Mouse (Mus musculus) heart, embryonic 12.5 days (tissue): ENCODE measurements around the gene Mlh1. TPM values are rescaled to one million over a fixed set of nuclear protein-coding genes. Genes with fewer than 3 reads are reported as not detected.

ENCODE experiments used
- ATAC-seq: fragments of 200-750 bp; cut with Nextera tagmentation; 2 replicates; pipeline ENCODE4 v1.8.0; 2017; ENCODE audit warnings: moderate TSS enrichment, moderate library complexity; ENCODE audit not compliant: insufficient number of reproducible peaks, low FRiP score
- H3K27ac ChIP-seq: fragments of 300-500 bp; sonication (generic); 2 replicates; pipeline ENCODE4 v1.5.1; 2016; ENCODE audit warnings: mild to moderate bottlenecking, moderate library complexity; ENCODE audit not compliant: poor library complexity, severe bottlenecking
- H3K27me3 ChIP-seq: fragments of 300-500 bp; sonication (generic); replicated peaks from 2 replicates; pipeline ENCODE4 v1.6.1; 2016; ENCODE audit warnings: mild to moderate bottlenecking, moderate library complexity
- H3K36me3 ChIP-seq: fragments of 300-500 bp; sonication (generic); 2 replicates; pipeline ENCODE4 v1.6.1; 2016; ENCODE audit warnings: mild to moderate bottlenecking, moderate library complexity
- H3K4me1 ChIP-seq: fragments of 300-500 bp; sonication (generic); replicated peaks from 2 replicates; pipeline ENCODE4 v1.6.1; 2016; ENCODE audit warnings: mild to moderate bottlenecking
- H3K4me2 ChIP-seq: fragments of 300-500 bp; sonication (generic); 2 replicates; pipeline ENCODE4 v1.6.1; 2016; ENCODE audit warnings: mild to moderate bottlenecking, moderate library complexity
- H3K4me3 ChIP-seq: fragments of 300-500 bp; sonication (generic); 2 replicates; pipeline ENCODE4 v1.5.1; 2016; ENCODE audit warnings: mild to moderate bottlenecking
- H3K9ac ChIP-seq: fragments of 300-500 bp; sonication (generic); 2 replicates; pipeline ENCODE4 v1.6.1; 2016; ENCODE audit warnings: mild to moderate bottlenecking, moderate library complexity
- H3K9me3 ChIP-seq: fragments of 300-500 bp; sonication (generic); replicated peaks from 2 replicates; pipeline ENCODE4 v1.6.1; 2016; ENCODE audit warnings: mild to moderate bottlenecking, moderate library complexity
- WGBS: fragments of 180-500 bp; shearing (Covaris S2); methylation state at CpG from one replicate; pipeline ENCODE4 v1.1.7; 2016; 5-methylcytosine and 5-hydroxymethylcytosine counted together
- polyA plus RNA-seq: library from polyadenylated mRNA; unstranded; fragments of >200 nt; fragmentation: Nextera tagmentation; extraction: Ambion mirVana; gene quantifications from 2 replicates; pipeline ENCODE4 v1.2.1, GENCODE M21; 2016

The Mlh1 gene
- polyA plus RNA-seq, 1 experiment from 2014 or later = 39.3 TPM

DNA sequence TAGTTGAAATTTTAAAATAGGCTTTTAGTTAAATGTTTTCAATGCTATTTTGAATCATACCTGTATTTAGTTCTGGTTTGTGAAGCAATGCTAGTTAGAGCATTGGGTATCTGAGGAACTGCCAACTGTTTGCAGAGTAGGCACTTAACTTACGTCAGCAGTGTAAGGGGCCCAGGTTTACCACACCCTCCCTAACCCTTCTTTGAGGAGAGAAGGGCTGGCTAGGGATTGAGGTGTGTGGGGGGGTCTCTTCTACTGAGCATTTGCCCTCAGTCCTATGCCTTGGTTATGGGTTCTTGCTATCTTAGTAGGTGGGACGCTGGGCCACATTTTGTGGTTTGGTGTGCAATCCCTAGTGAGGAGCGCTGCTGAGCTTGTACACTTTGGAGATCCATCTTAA, 74.5 kb downstream of the Mlh1 start:
- 88% methylated on average over 3 of the region's 3 CpGs for WGBS
- H3K4me1 ChIP-seq = peaks cover 11% of the 10 kb centered on the region
- no peaks in the 10 kb centered on the region for H3K27me3 ChIP-seq
- peaks cover 34% of the 10 kb centered on the region for H3K36me3 ChIP-seq
- no peak overlapping the region for H3K4me3 ChIP-seq
- H3K27ac ChIP-seq = no peak overlapping the region
- no peak for ATAC-seq
- no peak overlapping the region for H3K4me2 ChIP-seq
- no peaks in the 10 kb centered on the region for H3K9me3 ChIP-seq
- no peak overlapping the region for H3K9ac ChIP-seq

- H3K9me3 ChIP-seq = no peaks in the 10 kb centered on the region
- H3K36me3 ChIP-seq = peaks cover 53% of the 10 kb centered on the region
- H3K27ac ChIP-seq = no peak overlapping the region
- 92% methylated on average over 2 of the region's 2 CpGs for WGBS
- H3K9ac ChIP-seq = no peak overlapping the region
- no peak for ATAC-seq
- no peak overlapping the region for H3K4me3 ChIP-seq
- H3K4me2 ChIP-seq = no peak overlapping the region
- H3K27me3 ChIP-seq = no peaks in the 10 kb centered on the region
- peaks cover 10% of the 10 kb centered on the region for H3K4me1 ChIP-seq
These were observed 78.4 kb downstream of the Mlh1 start for GRCm38 (mm10) chr9:111193211-111193610.

DNA sequence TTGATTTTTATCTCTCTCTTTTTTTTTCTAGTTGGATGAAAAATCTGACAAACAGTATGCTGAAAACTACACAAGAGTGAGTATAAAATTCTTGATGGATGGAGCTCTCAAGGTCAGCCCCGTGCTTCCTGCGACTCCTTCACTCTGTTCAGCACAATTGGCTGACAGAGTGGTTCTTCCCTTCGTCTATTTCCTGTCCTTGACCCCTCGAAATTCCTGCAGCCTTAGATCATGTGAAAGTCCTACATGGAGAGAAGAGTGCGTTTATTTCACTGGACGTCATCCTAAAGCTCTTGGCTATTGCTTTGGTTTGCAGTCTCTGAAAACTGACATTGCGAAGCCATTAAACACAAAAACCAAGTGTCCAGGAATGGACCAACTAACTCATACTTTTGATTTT, 82.9 kb downstream of the Mlh1 start:
- no peak for ATAC-seq
- Histone ChIP-seq H3K27me3 (no peaks in the 10 kb centered on the region), H3K4me2 (no peak overlapping the region), H3K9ac (no peak overlapping the region), H3K9me3 (no peaks in the 10 kb centered on the region), H3K27ac (no peak overlapping the region), H3K36me3 (peaks cover 53% of the 10 kb centered on the region), H3K4me3 (no peak overlapping the region), H3K4me1 (peaks cover under 1% of the 10 kb centered on the region; the same call in 1 of the 2 replicates)
- WGBS = 71% methylated on average over 7 of the region's 7 CpGs

GRCm38 (mm10) chr9:111186861-111187260, 84.7 kb downstream of the Mlh1 start:
- no peak overlapping the region for H3K27ac ChIP-seq
- no peak overlapping the region for H3K4me3 ChIP-seq
- H3K27me3 ChIP-seq = no peaks in the 10 kb centered on the region
- ATAC-seq = no peak
- H3K4me2 ChIP-seq = no peak overlapping the region
- peaks cover 41% of the 10 kb centered on the region for H3K36me3 ChIP-seq
- peaks cover 12% of the 10 kb centered on the region for H3K4me1 ChIP-seq
- H3K9me3 ChIP-seq = no peaks in the 10 kb centered on the region
- no peak overlapping the region for H3K9ac ChIP-seq
- 88% methylated on average over 6 of the region's 6 CpGs for WGBS

DNA sequence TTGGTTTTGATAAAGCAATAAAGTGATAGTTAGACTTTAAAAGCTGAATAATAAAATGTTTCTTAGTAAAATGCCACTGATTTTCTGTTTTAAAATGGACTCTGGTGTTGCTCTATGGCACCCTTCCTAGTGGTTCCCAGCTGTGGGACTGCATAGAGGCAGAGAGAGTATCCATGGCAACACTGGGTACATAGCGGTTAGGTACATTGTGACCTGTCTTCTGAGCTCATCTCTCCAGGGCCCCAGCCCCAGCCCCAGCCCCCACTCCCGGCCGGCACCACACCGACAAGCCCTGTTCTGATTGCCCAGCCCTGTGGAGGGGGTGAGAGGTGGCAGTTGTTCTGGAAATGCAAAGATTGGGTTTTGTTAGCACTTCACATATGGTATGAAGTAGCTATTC, 86.7 kb downstream of the Mlh1 start:
- H3K36me3 ChIP-seq = peaks cover 25% of the 10 kb centered on the region
- H3K4me1 ChIP-seq = peaks cover 12% of the 10 kb centered on the region
- no peak overlapping the region for H3K4me3 ChIP-seq
- 76% methylated on average over 4 of the region's 4 CpGs for WGBS
- no peak overlapping the region for H3K27ac ChIP-seq
- no peak overlapping the region for H3K9ac ChIP-seq
- H3K4me2 ChIP-seq = no peak overlapping the region
- no peaks in the 10 kb centered on the region for H3K27me3 ChIP-seq
- H3K9me3 ChIP-seq = no peaks in the 10 kb centered on the region
- no peak for ATAC-seq

GRCm38 (mm10) chr9:111182176-111182575, 89.4 kb downstream of the Mlh1 start:
- H3K4me1 ChIP-seq = peaks cover 12% of the 10 kb centered on the region
- no peaks in the 10 kb centered on the region for H3K9me3 ChIP-seq
- no peak for ATAC-seq
- peaks cover 20% of the 10 kb centered on the region for H3K36me3 ChIP-seq
- no peaks in the 10 kb centered on the region for H3K27me3 ChIP-seq
- H3K27ac ChIP-seq = no peak overlapping the region
- H3K4me3 ChIP-seq = no peak overlapping the region
- 50% methylated on average over 3 of the region's 3 CpGs for WGBS
- no peak overlapping the region for H3K9ac ChIP-seq
- no peak overlapping the region for H3K4me2 ChIP-seq

- 80% methylated on average over 5 of the region's 5 CpGs for WGBS
- Histone ChIP-seq H3K9me3 (no peaks in the 10 kb centered on the region), H3K4me1 (peaks cover 14% of the 10 kb centered on the region), H3K4me2 (no peak overlapping the region), H3K4me3 (no peak overlapping the region), H3K27me3 (no peaks in the 10 kb centered on the region), H3K9ac (no peak overlapping the region), H3K27ac (no peak overlapping the region), H3K36me3 (peaks cover 19% of the 10 kb centered on the region)
- no peak for ATAC-seq
These were observed 92.6 kb downstream of the Mlh1 start for GRCm38 (mm10) chr9:111178971-111179370.

Other genes with a start within 250 kb of the Mlh1 start
- 3.9 and 4.4 TPM in 2 replicates for gene Ccrl2, start 214.3 kb downstream of the Mlh1 start, polyA plus RNA-seq
- 65.8 and 70.4 TPM in 2 replicates for gene Lrrfip2, start 154.2 kb downstream of the Mlh1 start, polyA plus RNA-seq
- gene Epm2aip1, start 138 bp upstream of the Mlh1 start, polyA plus RNA-seq = 32.8 and 34.3 TPM in 2 replicates
- gene Trank1, start 39.9 kb upstream of the Mlh1 start, polyA plus RNA-seq = 0.03 and 0.27 TPM in 2 replicates
- gene Dclk3, start 167.3 kb upstream of the Mlh1 start, polyA plus RNA-seq = 2.7 and 3.6 TPM in 2 replicates